Mouse (Mus musculus): ENCODE data around the gene Klhl12. TPM values are rescaled to one million over a fixed set of nuclear protein-coding genes. Genes with fewer than 3 reads are reported as not detected.
A peak's percentile ranks its signal among the peaks of the same experiment; 100 is the strongest.
"Not testable (repeated sequence)": the region's sequence is repeated elsewhere in the genome, so short reads cannot be mapped to it uniquely, and the experiment has no call there.

The Klhl12 gene
- total RNA-seq, 2 experiments from 2014 or later = 43.5 to 44.4 TPM

DNA sequence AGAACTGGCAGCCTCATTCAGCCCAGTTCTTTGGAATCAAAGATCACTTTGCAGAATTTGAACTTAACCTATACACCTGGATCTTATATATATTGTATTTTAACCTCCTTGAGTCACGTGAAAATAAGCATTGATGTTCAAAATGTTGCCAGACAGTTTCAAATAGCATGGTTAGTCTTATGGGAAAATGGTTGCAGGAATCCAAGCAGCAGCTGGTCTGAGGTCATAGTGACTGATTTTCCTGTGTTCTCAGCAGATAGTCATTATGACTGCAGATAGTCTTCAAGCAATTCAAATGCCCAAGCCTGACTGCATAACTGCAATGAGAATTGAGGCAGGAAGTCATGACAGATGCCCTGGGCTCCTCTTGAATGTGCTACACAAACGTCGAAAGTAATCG lies 56.9 kb downstream of the Klhl12 start:
- no peak for TF ChIP-seq CTCF (conservative IDR thresholded peaks at IDR 0.05)
- no peak for DNase-seq (ENCODE audit: low spot score in 2 of 2)
- no peak overlapping the region for H3K27ac ChIP-seq
- no peak overlapping the region for H3K4me3 ChIP-seq

DNA sequence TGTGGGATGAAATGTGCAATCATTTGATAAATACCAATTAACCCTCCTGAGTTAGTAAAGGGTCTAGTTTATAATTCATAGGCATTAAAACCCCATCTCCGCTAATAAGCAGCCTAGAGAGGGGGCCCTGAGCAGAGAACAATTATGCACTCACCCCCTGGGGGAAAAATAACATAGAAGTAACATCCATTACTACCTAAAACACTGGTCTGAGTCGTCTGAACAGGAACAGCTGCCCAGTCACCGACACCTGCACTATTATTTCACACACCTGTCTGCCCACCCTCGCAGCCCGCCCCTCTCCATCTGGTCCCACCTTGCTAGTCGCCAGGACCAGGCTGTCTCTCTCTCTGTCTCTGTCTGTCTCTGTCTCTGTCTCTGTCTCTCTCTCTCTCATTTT lies 57.3 kb downstream of the Klhl12 start:
- no peak for DNase-seq (ENCODE audit: low spot score in 2 of 2)
- H3K4me3 ChIP-seq = no peak overlapping the region
- H3K27ac ChIP-seq = no peak overlapping the region
- no peak for TF ChIP-seq CTCF (conservative IDR thresholded peaks at IDR 0.05)

DNA sequence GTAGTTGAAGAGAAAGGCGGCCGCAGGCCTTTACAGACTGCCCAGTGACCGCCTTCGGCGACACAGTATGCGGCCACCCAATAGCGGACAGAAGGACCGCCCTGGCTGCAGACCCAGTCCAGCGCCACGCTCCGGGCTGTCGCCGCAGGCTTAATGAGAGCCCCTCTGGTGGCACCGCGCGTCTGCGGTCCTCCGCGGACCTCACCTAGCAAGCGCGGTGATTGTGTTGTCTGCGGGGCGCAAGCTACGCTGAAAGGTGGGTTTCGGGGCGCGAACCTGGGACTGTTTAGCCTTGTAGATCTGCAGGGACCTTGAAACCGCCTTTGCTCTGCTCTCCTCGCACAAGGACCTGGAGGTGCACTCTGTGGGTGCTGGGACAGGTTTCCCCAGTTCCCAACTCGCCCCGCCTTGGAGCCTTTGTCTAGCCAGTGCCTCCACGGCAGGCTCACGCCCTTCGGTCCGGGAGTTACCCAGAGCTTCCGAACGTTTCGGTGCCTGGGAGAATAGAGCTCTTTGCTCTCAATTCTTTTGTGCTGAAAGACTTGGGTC lies 58.1 kb downstream of the Klhl12 start:
- DNase-seq (ENCODE audit: low spot score in 2 of 2) = no peak
- no peak for TF ChIP-seq CTCF (conservative IDR thresholded peaks at IDR 0.05)
- peak overlapping the region; percentile 43 for H3K4me3 ChIP-seq
- H3K27ac ChIP-seq = no peak overlapping the region

DNA sequence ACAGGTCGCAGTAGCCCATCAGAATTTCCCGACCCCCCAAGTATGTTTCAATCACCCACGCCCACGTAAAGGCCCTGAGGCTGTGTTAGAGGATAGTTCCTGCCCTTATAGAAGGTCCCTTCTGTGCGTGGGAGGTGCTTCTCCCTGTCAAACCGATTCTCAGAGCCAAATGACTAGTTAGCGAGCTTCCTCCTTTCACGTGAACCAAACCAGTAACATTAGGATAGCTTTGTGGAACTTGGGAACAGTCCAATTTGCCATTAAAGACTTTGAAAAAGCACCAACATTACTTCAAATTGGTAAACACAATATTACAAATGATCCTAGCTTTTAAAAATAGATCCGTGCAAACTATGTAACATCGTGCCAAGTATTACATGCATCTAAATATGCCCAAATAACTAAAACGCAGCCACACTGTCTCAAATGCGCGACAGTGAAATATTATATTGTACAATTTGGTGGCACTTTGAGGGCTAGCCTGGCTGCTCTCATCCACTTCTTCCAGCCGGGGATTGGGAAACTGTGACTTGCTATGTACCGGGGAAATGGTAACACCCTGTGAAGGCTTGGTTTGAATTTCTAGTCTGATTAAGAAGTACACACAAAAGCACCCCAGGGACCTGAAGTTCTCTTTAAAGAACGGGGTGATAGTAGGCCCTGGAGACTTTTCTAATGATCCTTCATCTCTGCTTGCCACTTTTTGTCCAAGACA lies 58.7 kb downstream of the Klhl12 start:
- TF ChIP-seq CTCF (conservative IDR thresholded peaks at IDR 0.05) = no peak
- no peak for DNase-seq (ENCODE audit: low spot score in 2 of 2)
- H3K27ac ChIP-seq = no peak overlapping the region
- H3K4me3 ChIP-seq = peak overlapping the region; percentile 43

DNA sequence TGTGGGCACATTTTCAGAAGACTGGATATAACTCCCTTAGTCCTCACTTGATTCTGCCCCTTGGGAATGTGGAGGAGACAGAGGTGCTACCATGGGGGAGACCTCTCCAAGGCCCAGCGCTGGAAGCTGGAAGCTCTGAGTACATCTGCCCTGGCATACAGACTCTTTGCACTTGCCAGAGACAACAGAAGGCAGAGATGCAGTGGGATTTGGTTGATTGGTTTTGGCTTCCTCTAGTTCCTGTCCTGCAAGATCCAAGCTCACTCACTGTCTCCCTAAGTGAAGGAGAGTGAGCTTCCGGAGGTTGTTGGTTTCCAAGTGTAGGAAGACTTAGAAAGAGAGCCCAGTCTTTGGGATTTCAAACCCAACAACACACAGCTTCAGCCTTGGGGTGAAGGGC lies 60.6 kb downstream of the Klhl12 start:
- no peak overlapping the region for H3K4me3 ChIP-seq
- H3K27ac ChIP-seq = no peak overlapping the region
- TF ChIP-seq CTCF (conservative IDR thresholded peaks at IDR 0.05) = no peak
- DNase-seq (ENCODE audit: low spot score in 2 of 2) = no peak

DNA sequence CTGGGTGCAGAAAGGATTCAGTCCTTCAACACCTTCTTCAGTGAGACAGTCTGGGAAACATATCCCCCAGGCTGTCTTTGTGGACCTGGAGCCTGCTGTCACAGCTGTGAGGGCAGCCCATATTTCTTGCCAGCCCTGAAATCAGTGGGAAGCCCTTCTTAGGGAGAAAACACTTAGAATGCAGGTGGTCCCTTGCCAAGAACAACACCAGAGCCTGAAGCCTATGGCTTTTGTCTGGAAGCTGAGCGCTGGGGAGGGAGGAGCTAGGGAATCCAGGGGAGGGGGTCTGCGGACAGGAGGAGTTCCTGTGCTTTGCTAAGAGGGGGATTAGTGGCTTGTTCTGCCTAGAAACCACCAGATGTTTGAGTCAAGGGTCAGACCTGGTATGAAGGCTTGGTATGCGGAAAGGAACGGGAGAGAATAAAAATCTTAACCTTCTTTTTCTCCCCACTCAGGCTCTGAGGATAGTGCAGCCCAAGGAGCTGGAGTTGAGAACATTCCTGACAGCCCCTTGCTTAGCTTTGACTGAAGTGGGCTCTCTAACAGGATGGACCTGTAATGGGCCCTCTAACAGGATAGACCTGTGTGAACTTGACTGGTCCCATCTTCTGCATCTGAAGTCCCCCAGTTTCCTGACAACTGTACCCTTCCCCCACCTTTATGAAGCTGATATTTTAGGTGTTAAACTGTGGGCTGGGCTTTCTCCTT lies 61.3 kb downstream of the Klhl12 start:
- DNase-seq (ENCODE audit: low spot score in 2 of 2) = no peak
- no peak overlapping the region for H3K27ac ChIP-seq
- TF ChIP-seq CTCF (conservative IDR thresholded peaks at IDR 0.05) = no peak
- H3K4me3 ChIP-seq = no peak overlapping the region

DNA sequence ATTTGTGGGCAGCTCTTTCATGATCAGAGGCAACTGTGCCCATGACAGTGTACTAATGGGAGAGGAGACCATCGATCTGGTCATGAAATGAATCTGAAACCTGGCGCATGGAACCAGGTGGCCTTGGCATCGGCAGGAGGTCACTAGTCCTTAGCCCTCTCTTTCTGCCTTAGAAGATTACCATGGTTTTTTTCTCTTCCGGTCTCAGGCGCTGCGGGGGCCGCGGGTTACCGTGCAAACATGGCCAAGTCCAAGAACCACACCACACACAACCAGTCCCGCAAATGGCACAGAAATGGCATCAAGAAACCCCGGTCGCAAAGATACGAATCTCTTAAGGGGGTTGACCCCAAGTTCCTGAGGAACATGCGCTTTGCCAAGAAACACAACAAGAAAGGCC lies 62.5 kb downstream of the Klhl12 start:
- not testable (repeated sequence) for DNase-seq (ENCODE audit: low spot score in 2 of 2); H3K4me3 ChIP-seq; H3K27ac ChIP-seq

DNA sequence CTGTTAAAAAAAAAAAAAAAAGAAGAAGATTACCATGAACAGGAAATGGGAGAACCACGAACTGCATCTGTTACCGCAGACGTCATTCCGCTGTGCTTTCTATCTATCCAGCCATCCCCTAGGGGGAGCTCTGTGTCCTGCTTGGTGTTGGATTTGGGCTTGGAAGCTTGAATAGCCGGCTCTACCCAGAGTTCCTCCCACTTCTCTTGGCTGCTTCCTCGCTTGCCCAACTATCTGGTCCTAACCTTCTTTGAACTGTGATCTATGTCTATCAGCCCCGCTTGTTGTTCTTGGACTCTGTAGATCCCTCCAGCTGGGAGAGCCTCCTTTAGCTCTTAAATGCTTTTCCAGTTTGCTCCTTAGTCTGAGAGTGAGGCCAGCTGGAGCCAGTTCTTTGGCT lies 63.3 kb downstream of the Klhl12 start:
- peak; percentile 89 for TF ChIP-seq CTCF (conservative IDR thresholded peaks at IDR 0.05)
- peak; percentile 89 to 90 for DNase-seq (ENCODE audit: low spot score in 2 of 2)
- no peak overlapping the region; the same call in 1 of the 2 replicates for H3K27ac ChIP-seq
- no peak overlapping the region for H3K4me3 ChIP-seq

DNA sequence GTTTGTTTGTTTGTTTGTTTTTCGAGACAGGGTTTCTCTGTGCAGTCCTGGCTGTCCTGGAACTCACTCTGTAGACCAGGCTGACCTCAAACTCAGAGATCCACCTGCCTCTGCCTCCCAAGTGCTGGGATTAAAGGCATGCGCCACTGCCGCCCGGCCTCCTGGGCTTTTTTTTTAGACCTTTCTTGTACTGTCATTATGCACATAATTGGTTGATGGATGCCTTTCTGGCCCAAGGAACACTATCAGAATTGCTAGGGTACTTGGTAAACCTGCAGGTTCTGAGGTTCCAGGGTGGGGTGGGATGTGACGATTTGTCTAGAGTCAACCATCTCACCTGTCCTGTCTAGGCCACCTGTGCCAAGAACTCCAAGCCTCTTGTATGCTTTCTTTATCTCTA lies 63.9 kb downstream of the Klhl12 start:
- not testable (repeated sequence) for H3K27ac ChIP-seq; DNase-seq (ENCODE audit: low spot score in 2 of 2); H3K4me3 ChIP-seq

DNA sequence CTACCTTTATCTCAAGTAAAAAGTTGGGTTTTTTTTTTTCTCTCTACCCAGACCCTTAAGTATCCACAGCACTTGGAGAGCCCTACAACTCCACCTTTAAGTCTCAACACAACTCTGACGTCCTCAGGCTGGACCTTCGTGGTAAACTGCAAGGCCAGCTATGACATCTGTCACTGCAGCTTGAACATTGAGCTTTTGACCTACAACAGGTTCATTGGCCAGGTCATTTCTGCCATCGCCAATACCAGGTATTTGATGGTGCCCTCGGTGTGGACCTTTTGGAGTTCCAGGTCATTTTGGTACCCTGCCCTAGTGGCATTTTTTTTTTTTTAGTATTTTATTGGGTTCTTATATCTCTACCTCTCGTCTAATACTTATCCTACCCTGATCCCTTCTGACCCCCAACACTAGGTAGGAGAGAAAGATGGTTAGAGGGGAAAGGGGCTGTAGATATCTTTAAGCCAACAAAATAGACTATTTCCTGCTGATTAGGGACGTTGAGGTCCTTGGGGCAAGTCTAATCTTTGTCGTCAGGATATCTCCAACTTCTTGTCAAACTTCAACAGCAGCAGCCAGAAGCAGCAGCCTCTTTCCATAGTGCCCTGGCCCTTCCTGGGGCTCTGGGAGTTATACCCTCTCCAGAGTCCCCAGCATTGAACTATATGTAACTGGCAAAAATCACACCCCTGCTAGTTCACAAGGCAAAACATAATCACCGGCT lies 64.8 kb downstream of the Klhl12 start:
- Histone ChIP-seq H3K27ac (no peak overlapping the region), H3K4me3 (no peak overlapping the region)
- DNase-seq (ENCODE audit: low spot score in 2 of 2) = no peak
- TF ChIP-seq CTCF (conservative IDR thresholded peaks at IDR 0.05) = no peak

DNA sequence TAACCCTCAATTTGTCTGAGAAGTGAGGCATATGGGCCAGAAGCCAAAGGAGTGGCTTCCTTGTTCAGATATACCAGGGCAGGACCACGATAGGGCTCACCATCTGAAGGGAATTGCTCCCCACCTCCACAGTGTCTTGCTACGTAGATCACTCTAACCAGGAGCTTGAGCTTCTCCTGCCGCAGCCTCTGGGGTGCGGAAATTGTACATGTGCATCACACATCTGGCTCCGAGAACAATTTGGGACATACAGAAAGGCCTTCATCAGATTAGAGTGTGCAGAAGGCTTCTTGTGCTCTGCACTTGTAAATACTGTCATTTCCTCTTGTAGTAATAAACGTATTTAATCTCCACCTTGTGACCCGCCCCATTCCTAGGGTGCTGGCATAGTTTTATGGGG lies 65.8 kb downstream of the Klhl12 start:
- TF ChIP-seq CTCF (conservative IDR thresholded peaks at IDR 0.05) = no peak
- Histone ChIP-seq H3K4me3 (no peak overlapping the region), H3K27ac (no peak overlapping the region)
- no peak for DNase-seq (ENCODE audit: low spot score in 2 of 2)

DNA sequence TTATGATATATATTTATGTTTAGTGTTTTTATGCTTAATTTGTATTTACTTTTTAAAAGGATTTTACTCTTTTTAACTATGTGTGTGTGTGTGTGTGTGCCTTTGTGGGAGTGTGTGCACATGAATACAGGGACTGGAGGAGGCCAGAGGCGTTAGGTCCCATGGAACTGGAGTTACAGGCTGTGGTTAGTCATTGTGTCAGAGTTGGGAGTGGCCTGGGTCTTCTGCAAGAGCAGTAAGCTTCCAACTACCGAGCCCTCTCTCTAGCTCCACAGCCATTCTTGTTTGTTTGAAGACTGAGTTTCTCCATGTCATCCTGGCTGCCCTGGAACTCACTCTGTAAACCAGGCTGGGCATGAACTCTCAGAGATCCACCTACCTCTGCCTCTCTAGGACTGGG lies 67.0 kb downstream of the Klhl12 start:
- TF ChIP-seq CTCF (conservative IDR thresholded peaks at IDR 0.05) = no peak
- H3K27ac ChIP-seq = no peak overlapping the region
- no peak for DNase-seq (ENCODE audit: low spot score in 2 of 2)
- H3K4me3 ChIP-seq = no peak overlapping the region

DNA sequence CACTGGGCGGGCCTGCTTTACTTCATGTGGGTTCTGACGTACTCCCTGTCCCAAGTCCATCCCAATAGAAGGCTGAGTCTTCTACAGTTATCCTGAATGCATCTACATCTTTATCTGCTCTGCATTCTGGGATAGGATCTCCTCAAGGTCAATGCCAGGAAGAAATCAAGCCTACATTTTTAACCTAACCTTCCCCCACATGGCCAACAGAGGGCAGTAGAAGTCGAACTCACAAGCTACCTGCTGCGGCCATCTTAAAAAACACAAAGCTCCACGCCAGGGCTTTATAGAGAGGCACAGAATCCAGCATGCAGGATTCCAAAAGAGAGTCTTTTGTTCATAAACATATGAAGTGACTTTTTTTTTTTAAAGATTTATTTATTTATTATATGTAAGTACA lies 69.1 kb downstream of the Klhl12 start:
- no peak for DNase-seq (ENCODE audit: low spot score in 2 of 2)

More for the DNA sequence above, 69.1 kb downstream of the Klhl12 start:
- peak; percentile 69 for TF ChIP-seq CTCF (conservative IDR thresholded peaks at IDR 0.05)
- Histone ChIP-seq H3K4me3 (no peak overlapping the region), H3K27ac (no peak overlapping the region)

Measured in layer of hippocampus, adult 2 months (tissue).